Mouse (Mus musculus) lung, adult 2 months (tissue): ENCODE measurements around the gene Acot6.

ENCODE experiments used
- CTCF ChIP-seq: fragments of 200-500 bp; IDR thresholded peaks from 2 replicates; pipeline ENCODE4 v1.5.1; 2011; ENCODE audit warnings: mild to moderate bottlenecking, low read length, control low read depth; ENCODE audit not compliant: insufficient read depth
- POLR2A ChIP-seq: fragments of 200-500 bp; IDR thresholded peaks from 2 replicates; pipeline ENCODE4 v1.6.1; 2011; ENCODE audit warnings: low read depth, mild to moderate bottlenecking, control low read depth, low read length, borderline replicate concordance; ENCODE audit errors: extremely low read depth

DNA sequence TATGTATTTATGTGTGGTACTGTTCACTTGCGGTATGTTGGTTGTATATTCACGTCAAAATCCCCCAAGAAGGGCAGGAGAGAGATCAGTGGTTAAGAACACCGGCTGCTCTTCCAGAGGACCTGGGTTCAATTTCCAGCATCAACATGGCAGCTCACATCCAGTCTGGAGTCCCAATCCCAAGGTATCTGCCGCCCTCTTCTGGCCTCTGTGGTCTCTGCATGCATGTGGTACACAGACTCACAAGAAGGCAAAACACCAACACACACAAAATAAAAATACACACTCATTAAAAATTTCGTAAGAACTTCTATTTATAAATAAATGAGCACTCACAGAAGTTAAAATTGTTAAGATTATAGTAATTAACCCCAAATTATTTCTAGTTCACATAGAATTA is 37.2 kb upstream of the Acot6 start:
- TF ChIP-seq CTCF (peak; percentile 26; the same call in 1 of the 2 replicates), POLR2A (no peak)
